In genomic region chr10:117860958-117861357, GRCm38 (mm10) we compare ENCODE assay signal across 10 mouse cellular contexts. TPM values are rescaled to one million over a fixed set of nuclear protein-coding genes. Genes with fewer than 3 reads are reported as not detected.
DNase-seq lines count a peak whose midpoint lies in the region; ATAC-seq and TF ChIP-seq lines count a peak whose summit lies in the region.
"Had no signal": no experiment of that assay in that cellular context is flagged by ENCODE, and none has a peak within 500 bp of the region (broad histone marks: within the 10 kb centered on the region; RNA-seq: fewer than 3 reads in every experiment).

No protein-coding gene starts in this region.

- H3K9ac ChIP-seq in forebrain, postnatal 0 days, result no peak overlapping the region
- H3K9ac ChIP-seq: neural tube, embryonic 12.5 days had no signal

- 0 out of 2 replicates have a peak, but pooled peaks have one; percentile 42 for ATAC-seq in erythroblast, adult 5-6 weeks (replicated peaks; ENCODE audit: low FRiP score, poor library complexity, severe bottlenecking)
- no peak for ATAC-seq in forebrain, postnatal 0 days

- peak; percentile 97 for DNase-seq in heart, adult 11 months
- no peak for DNase-seq in heart, embryonic 10.5 days (ENCODE audit: low spot score)
- peak; percentile 59 for DNase-seq in lung, postnatal 10 days
- DNase-seq in spleen, postnatal 4 days (ENCODE audit: low spot score in 2 of 2), result peak; percentile 64 to 82
- no peak for DNase-seq in hindbrain, embryonic 10.5 days (ENCODE audit: low spot score)
- no peak for DNase-seq in adrenal gland, adult 2 months
- DNase-seq in forebrain, postnatal 0 days, result no peak
- DNase-seq: gastrocnemius, adult 2 months had no signal

- no peaks in the 10 kb centered on the region for H3K9me3 ChIP-seq in heart, embryonic 10.5 days
- no peaks in the 10 kb centered on the region for H3K9me3 ChIP-seq in hindbrain, embryonic 10.5 days
- H3K9me3 ChIP-seq in forebrain, postnatal 0 days (ENCODE audit: low read length), result no peaks in the 10 kb centered on the region
- H3K9me3 ChIP-seq: neural tube, embryonic 12.5 days had no signal

- H3K4me2 ChIP-seq in forebrain, postnatal 0 days (ENCODE audit: low read depth), result no peak overlapping the region
- H3K4me2 ChIP-seq: neural tube, embryonic 12.5 days had no signal

- H3K27me3 ChIP-seq in heart, embryonic 10.5 days (ENCODE audit: insufficient read depth, poor library complexity, severe bottlenecking), result no peaks in the 10 kb centered on the region
- H3K27me3 ChIP-seq in hindbrain, embryonic 10.5 days (ENCODE audit: insufficient read depth, poor library complexity, severe bottlenecking), result no peaks in the 10 kb centered on the region
- no peaks in the 10 kb centered on the region for H3K27me3 ChIP-seq in forebrain, postnatal 0 days (ENCODE audit: insufficient read depth, low read length)
- H3K27me3 ChIP-seq: neural tube, embryonic 12.5 days had no signal

- WGBS in heart, embryonic 10.5 days, result 70% methylated on average over 16 of the region's 16 CpGs
- 89% methylated on average over 15 of the region's 16 CpGs for WGBS in hindbrain, embryonic 10.5 days
- WGBS in forebrain, postnatal 0 days, result 88% methylated on average over 16 of the region's 16 CpGs

- H3K4me3 ChIP-seq in heart, embryonic 10.5 days, result no peak overlapping the region
- no peak overlapping the region for H3K4me3 ChIP-seq in hindbrain, embryonic 10.5 days
- H3K4me3 ChIP-seq in forebrain, postnatal 0 days (ENCODE audit: low read depth, low read length), result no peak overlapping the region
- H3K4me3 ChIP-seq: gastrocnemius, adult 2 months; neural tube, embryonic 12.5 days had no signal

- no peak for TF ChIP-seq CTCF in forebrain, postnatal 0 days (IDR thresholded peaks at IDR 0.05; ENCODE audit: low read depth)

- no peak overlapping the region for H3K27ac ChIP-seq in heart, embryonic 10.5 days
- no peak overlapping the region for H3K27ac ChIP-seq in hindbrain, embryonic 10.5 days
- no peak overlapping the region for H3K27ac ChIP-seq in forebrain, postnatal 0 days (ENCODE audit: low read depth, low read length)
- H3K27ac ChIP-seq: gastrocnemius, adult 2 months; neural tube, embryonic 12.5 days had no signal

- H3K4me1 ChIP-seq in heart, embryonic 10.5 days, result peaks cover 17% of the 10 kb centered on the region
- peaks cover 4% of the 10 kb centered on the region; the same call in 1 of the 2 replicates for H3K4me1 ChIP-seq in hindbrain, embryonic 10.5 days (replicated peaks)
- H3K4me1 ChIP-seq in forebrain, postnatal 0 days (ENCODE audit: insufficient read depth), result no peaks in the 10 kb centered on the region
- H3K4me1 ChIP-seq: neural tube, embryonic 12.5 days had no signal

- no peaks in the 10 kb centered on the region for H3K36me3 ChIP-seq in heart, embryonic 10.5 days
- no peaks in the 10 kb centered on the region for H3K36me3 ChIP-seq in hindbrain, embryonic 10.5 days
- no peaks in the 10 kb centered on the region for H3K36me3 ChIP-seq in forebrain, postnatal 0 days (ENCODE audit: insufficient read depth)
- H3K36me3 ChIP-seq: neural tube, embryonic 12.5 days had no signal

RNA-seq across cellular contexts. Expression of gene Rap1b, which starts 15.1 kb away (rescaled TPM):
- 132 and 170 TPM in 2 replicates for polyA plus RNA-seq in heart, embryonic 10.5 days (2016; fragmentation: Nextera tagmentation; extraction: Ambion mirVana)
- total RNA-seq in erythroblast, adult 5-6 weeks (2015; ENCODE audit: low replicate concordance), result 117 and 134 TPM in 2 replicates
- 33.7 and 51.7 TPM in 2 replicates for total RNA-seq in erythroblast, adult 5-6 weeks (2017; ENCODE audit: low replicate concordance)
- 131 and 147 TPM in 2 replicates for polyA plus RNA-seq in hindbrain, embryonic 10.5 days (2016; fragmentation: Nextera tagmentation; extraction: Ambion mirVana)
- 100 to 1,000 TPM; 115 to 119 TPM for total RNA-seq in adrenal gland, adult 2 months (2021)
- 7.2 and 9.6 TPM in 2 replicates for polyA plus RNA-seq in adrenal gland, adult 2 months (2012; rRNA removed)
- total RNA-seq in forebrain, postnatal 0 days (2014; rRNA removed), result 65.2 and 66.3 TPM in 2 replicates
- polyA plus RNA-seq in forebrain, postnatal 0 days (2015; fragmentation: Nextera tagmentation; extraction: Ambion mirVana), result 126 and 148 TPM in 2 replicates

Comparison
In these comparisons a context has a peak if more than half of its experiments do, and no peak if none do; other contexts are left out.
1. DNase-seq: peak in heart, adult 11 months (single experiment), lung, postnatal 10 days (single experiment) and spleen, postnatal 4 days (2 of 2); none in heart, embryonic 10.5 days (single experiment), hindbrain, embryonic 10.5 days (single experiment), adrenal gland, adult 2 months (single experiment) and forebrain, postnatal 0 days (single experiment).
2. RNA of gene Rap1b, which starts 15.1 kb away (polyA plus RNA-seq): 132 to 170 TPM in heart, embryonic 10.5 days, 126 to 148 TPM in forebrain, postnatal 0 days and 131 to 147 TPM in hindbrain, embryonic 10.5 days; 7.2 to 9.6 TPM in adrenal gland, adult 2 months; every median in the first group is over 10 times any median in the second.